Mouse (Mus musculus): Measurements from ENCODE around the gene Palb2. TPM values are rescaled to one million over a fixed set of nuclear protein-coding genes. Genes with fewer than 3 reads are reported as not detected.

The Palb2 gene
- total and polyA plus RNA-seq, 2 experiments from 2014 or later: 2.0 to 2.6 TPM

DNA sequence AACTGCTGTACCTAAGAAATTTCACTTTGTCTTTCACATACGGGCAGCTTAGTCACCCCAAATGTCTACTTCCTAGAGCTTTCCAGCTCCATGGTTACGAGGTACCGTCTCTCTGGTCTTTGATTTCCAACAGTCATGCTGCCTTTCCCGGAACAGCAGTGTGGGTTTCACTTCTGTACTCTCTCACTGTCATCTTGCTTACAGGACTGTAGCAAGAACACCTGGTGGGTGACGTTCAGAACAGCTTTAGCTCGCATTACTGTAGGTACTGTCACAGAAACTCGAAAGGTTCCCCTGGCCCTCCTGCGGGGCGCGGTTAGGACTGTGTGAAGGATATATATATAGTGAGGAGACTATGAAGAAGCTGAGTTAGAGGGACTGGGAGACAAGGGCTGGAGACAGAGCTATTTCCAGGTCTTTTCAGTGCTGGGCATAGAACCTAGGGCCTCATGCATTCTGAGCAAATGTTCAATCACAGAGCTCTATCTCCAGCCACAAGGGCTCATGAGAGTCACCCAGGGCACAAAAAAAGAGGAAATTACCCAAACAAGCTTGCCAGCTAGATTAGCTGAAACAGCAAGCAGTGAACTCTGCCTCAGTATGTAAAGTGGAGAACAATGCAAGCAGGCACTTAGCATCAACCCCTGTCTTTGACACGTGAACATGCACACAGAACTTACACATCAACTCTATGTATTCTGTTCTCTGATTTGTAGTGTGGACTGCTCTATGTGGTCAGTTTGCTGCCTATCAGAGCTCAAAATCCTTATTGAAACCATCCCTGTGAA, 45.4 kb downstream of the Palb2 start:
- H3K9ac ChIP-seq (replicated peaks; ENCODE audit: low read length): no peak overlapping the region
- no peak overlapping the region for H3K4me2 ChIP-seq (ENCODE audit: low read depth, low read length)
- H3K9me3 ChIP-seq (ENCODE audit: low read length): no peaks in the 10 kb centered on the region
- peaks cover 52% of the 10 kb centered on the region for H3K36me3 ChIP-seq (ENCODE audit: insufficient read depth, low read length)
- H3K27me3 ChIP-seq (ENCODE audit: insufficient read depth, low read length): no peaks in the 10 kb centered on the region
- TF ChIP-seq CTCF (IDR thresholded peaks at IDR 0.05; ENCODE audit: low read depth): no peak
- DNase-seq (ENCODE audit: low spot score) (no peak), ATAC-seq (no peak)
- H3K27ac ChIP-seq: no peak overlapping the region
- H3K4me3 ChIP-seq (ENCODE audit: low read length): no peak overlapping the region
- 91% methylated on average over 11 of the region's 11 CpGs for WGBS
- H3K4me1 ChIP-seq (ENCODE audit: insufficient read depth, low read length): no peaks in the 10 kb centered on the region

DNA sequence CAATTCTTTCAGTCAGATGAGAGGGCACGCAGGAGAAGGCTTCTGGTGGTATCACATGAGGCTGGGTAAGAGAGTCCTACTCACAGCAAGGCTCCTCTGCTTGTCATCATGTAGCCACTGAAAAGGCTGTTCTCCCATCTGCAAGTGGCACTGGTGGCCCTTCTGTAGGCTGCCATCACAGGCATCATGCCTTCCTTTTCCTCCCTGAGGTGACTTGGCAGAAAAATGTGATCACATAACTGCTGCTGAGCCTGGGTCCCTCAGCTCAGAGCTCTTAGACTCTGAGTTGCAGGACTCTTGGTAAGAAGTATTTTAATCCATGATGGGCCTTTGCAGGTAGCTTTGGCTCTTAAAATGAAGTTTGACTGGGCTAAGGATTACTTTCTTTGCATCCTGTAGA, 51.7 kb downstream of the Palb2 start:
- Histone ChIP-seq H3K4me3 (ENCODE audit: low read length) (no peak overlapping the region), H3K27me3 (ENCODE audit: insufficient read depth, low read length) (no peaks in the 10 kb centered on the region), H3K4me2 (ENCODE audit: low read depth, low read length) (no peak overlapping the region), H3K27ac (no peak overlapping the region), H3K36me3 (ENCODE audit: insufficient read depth, low read length) (peaks cover 43% of the 10 kb centered on the region), H3K9ac (replicated peaks; ENCODE audit: low read length) (no peak overlapping the region), H3K9me3 (ENCODE audit: low read length) (no peaks in the 10 kb centered on the region), H3K4me1 (ENCODE audit: insufficient read depth, low read length) (no peaks in the 10 kb centered on the region)
- TF ChIP-seq CTCF (IDR thresholded peaks at IDR 0.05; ENCODE audit: low read depth): no peak
- DNase-seq (ENCODE audit: low spot score) (no peak), ATAC-seq (no peak)
- 97% methylated on average over 1 of the region's 1 CpGs for WGBS

DNA sequence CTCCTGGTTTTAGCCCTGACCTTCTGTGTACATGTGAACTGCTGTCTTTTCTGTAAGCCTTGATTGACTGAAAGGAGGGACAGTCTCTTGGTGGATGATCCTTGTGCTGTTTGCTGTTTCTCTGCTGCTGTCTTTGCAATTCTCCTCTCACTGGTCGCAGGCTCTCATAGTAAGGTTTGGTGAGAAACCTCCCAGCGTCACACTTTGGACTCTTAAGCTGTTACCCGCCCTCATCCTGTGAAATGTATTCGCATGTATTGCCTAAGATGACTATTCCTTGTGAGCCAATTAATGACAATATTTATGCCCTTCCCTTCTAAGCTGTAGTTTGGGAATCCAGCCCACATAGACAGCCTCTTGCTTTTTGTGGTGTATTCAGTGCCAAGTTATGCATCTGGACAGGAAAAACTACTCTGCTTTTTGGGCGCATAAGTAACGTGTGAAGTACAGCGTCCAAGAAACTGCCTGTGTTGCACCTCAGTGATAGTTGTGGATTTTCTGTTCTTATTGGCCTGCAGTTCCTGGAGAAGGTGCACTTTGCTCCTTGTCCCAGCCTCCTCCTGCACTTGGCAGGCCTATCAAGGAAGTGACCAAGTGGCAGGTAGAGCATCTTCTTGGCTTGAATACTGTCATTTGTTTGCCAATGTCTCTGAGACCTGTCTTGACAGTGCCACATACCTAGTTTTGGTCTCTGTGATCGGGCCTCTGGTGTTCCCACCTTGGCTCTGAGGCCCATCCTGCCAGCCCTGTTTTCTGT, 52.8 kb downstream of the Palb2 start:
- Histone ChIP-seq H3K27ac (no peak overlapping the region), H3K9ac (replicated peaks; ENCODE audit: low read length) (no peak overlapping the region), H3K36me3 (ENCODE audit: insufficient read depth, low read length) (peaks cover 53% of the 10 kb centered on the region), H3K4me3 (ENCODE audit: low read length) (no peak overlapping the region), H3K4me1 (ENCODE audit: insufficient read depth, low read length) (no peaks in the 10 kb centered on the region), H3K27me3 (ENCODE audit: insufficient read depth, low read length) (no peaks in the 10 kb centered on the region), H3K4me2 (ENCODE audit: low read depth, low read length) (no peak overlapping the region), H3K9me3 (ENCODE audit: low read length) (no peaks in the 10 kb centered on the region)
- no peak for DNase-seq (ENCODE audit: low spot score)
- WGBS: 95% methylated on average over 8 of the region's 8 CpGs
- ATAC-seq: no peak
- no peak for TF ChIP-seq CTCF (IDR thresholded peaks at IDR 0.05; ENCODE audit: low read depth)

DNA sequence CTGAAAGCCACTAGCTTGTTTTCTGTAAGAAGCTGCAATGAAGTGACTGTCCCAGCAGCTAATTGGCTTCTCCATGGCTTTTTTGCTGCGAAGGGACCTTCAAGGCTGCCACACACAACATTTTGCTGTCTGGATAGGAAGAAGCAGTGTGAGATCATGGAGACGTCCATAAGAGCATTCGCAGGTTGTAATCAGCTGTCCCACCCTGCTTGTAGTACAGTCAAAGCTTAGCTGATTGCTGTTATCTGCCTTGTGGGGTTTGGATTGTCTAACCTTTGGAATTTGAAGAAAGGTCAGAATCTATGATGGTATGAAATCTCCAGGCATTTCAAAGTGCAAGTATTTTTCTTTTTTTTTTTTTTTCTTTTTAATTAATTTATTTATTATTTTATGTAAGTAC, 58.4 kb downstream of the Palb2 start:
- ATAC-seq (no peak), DNase-seq (ENCODE audit: low spot score) (no peak)
- Histone ChIP-seq H3K27ac (no peak overlapping the region), H3K36me3 (ENCODE audit: insufficient read depth, low read length) (peaks cover 73% of the 10 kb centered on the region), H3K27me3 (ENCODE audit: insufficient read depth, low read length) (no peaks in the 10 kb centered on the region), H3K4me2 (ENCODE audit: low read depth, low read length) (no peak overlapping the region), H3K9me3 (ENCODE audit: low read length) (no peaks in the 10 kb centered on the region), H3K9ac (replicated peaks; ENCODE audit: low read length) (no peak overlapping the region), H3K4me1 (ENCODE audit: insufficient read depth, low read length) (0 out of 2 replicates have a peak, but pooled peaks cover 2% of the 10 kb centered on the region), H3K4me3 (ENCODE audit: low read length) (no peak overlapping the region)
- WGBS: 87% methylated on average over 3 of the region's 3 CpGs
- no peak for TF ChIP-seq CTCF (IDR thresholded peaks at IDR 0.05; ENCODE audit: low read depth)

DNA sequence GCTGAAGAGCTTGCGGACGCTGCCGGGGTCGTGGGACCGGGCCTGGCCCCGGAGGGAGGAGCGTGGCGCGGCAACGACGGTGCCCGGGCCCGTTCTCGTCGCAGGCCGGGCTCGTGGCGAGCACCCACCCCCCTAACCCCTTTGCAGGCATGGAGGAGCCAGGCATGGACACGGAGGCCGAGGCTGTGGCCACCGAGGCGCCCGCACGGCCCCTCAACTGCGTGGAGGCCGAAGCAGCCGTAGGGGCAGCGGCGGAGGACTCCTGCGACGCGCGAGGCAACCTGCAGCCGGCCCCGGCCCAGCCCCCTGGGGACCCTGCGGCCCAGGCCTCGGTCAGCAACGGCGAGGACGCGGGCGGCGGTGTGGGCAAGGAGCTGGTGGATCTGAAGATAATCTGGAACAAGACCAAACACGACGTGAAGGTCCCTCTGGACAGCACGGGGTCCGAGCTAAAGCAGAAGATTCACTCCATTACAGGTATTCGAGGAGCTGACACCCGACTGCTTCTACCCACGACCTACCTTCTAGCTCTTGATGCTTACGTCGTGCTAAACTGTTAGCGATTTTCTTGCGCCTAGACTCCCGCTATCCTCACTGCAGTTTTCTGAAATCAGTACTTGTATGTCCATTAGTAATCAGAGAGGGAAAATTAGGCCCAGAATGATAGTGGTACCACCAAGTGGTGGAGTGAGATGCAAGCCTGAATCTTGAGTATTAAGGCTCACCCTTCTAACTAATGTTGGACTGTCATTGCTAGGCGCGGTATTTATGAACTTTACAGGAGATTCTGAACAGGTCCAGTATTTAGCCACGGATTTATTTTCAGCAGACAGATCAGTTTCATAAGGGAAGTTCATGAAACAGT, 65.0 kb downstream of the Palb2 start:
- H3K27ac ChIP-seq: peak overlapping the region; percentile 93
- DNase-seq (ENCODE audit: low spot score) (peak; percentile 30), ATAC-seq (peak; percentile 31; the same call in 1 of the 2 replicates)
- no peaks in the 10 kb centered on the region for H3K27me3 ChIP-seq (ENCODE audit: insufficient read depth, low read length)
- H3K4me2 ChIP-seq (ENCODE audit: low read depth, low read length): peak overlapping the region; percentile 82
- 1% methylated on average over 58 of the region's 58 CpGs for WGBS
- H3K9me3 ChIP-seq (ENCODE audit: low read length): no peaks in the 10 kb centered on the region
- peak; percentile 46 for TF ChIP-seq CTCF (IDR thresholded peaks at IDR 0.05; ENCODE audit: low read depth)
- H3K9ac ChIP-seq (replicated peaks; ENCODE audit: low read length): peak overlapping the region; percentile 96
- H3K4me1 ChIP-seq (ENCODE audit: insufficient read depth, low read length): peaks cover 11% of the 10 kb centered on the region
- peak overlapping the region; percentile 100 for H3K4me3 ChIP-seq (ENCODE audit: low read length)
- peaks cover 17% of the 10 kb centered on the region for H3K36me3 ChIP-seq (ENCODE audit: insufficient read depth, low read length)

DNA sequence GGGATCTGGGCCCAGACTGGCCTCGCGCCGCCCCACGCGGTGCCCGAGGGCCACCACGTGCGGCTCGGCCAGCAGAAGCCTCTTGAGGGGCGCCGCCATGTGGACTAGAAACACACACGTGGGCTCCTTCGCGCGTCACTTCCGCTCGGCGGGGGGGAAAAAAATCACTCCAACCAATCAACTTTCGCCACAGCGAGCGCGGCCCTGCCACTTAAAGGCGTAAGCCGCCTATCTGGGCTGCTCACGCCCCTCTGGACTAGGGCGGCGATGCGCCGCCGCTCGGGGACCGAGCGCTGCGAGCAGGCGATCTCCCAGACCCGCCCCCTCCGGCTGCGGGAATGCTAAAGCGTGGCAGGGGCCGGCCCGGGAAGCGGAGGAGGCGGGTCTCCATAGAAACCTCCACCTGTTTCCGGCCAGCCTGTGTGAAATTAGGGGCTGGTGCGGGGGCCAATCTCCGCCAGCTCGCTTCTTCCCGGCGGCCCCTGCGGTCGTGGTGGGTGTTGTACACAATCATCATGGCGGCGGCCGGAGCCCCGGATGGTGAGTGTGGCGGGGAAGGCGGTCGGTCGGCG, 65.8 kb downstream of the Palb2 start, which contains the start of the genes Ubfd1 and Ears2:
Gene Ubfd1, plus strand, starts transcription at position 231 of the 572 bp plus-strand sequence.
Gene Ears2, minus strand, starts transcription at position 319 of the 572 bp plus-strand sequence.
- Histone ChIP-seq H3K27me3 (ENCODE audit: insufficient read depth, low read length) (no peaks in the 10 kb centered on the region), H3K9me3 (ENCODE audit: low read length) (no peaks in the 10 kb centered on the region), H3K4me1 (ENCODE audit: insufficient read depth, low read length) (peaks cover 11% of the 10 kb centered on the region), H3K36me3 (ENCODE audit: insufficient read depth, low read length) (peaks cover 15% of the 10 kb centered on the region), H3K9ac (replicated peaks; ENCODE audit: low read length) (peak within 1 kb of the TSS; percentile 96), H3K4me3 (ENCODE audit: low read length) (peak within 1 kb of the TSS; percentile 100), H3K27ac (peak within 1 kb of the TSS; percentile 93), H3K4me2 (ENCODE audit: low read depth, low read length) (peak within 1 kb of the TSS; percentile 82)
- WGBS: under 1% methylated on average over 56 of the region's 60 CpGs
- peak; percentile 98 for DNase-seq (ENCODE audit: low spot score)
- ATAC-seq: peak; percentile 99
- peak; percentile 17 for TF ChIP-seq CTCF (IDR thresholded peaks at IDR 0.05; ENCODE audit: low read depth)

All from hindbrain, postnatal 0 days (tissue).